Mouse (Mus musculus) left cerebral cortex, adult 11 months (tissue): Measurements from ENCODE around the gene Arrdc5.
A peak's percentile ranks its signal among the peaks of the same experiment; 100 is the strongest.

Experiments used
- DNase-seq: peaks from one replicate; pipeline ENCODE4 v3.0.0; 2022; ENCODE audit warnings: low spot score

Gene Arrdc5

GRCm38 (mm10) chr17:56303160-56303846 lies 3.2 kb upstream of the Arrdc5 start, which contains the start of gene Uhrf1:
TSS of gene Uhrf1 (plus strand) at chr17:56303321.
- no peak for DNase-seq

- no peak for DNase-seq
These were observed 2.4 kb upstream of the Arrdc5 start for GRCm38 (mm10) chr17:56302363-56302996.

- no peak for DNase-seq
These were observed 1.8 kb downstream of the Arrdc5 start for GRCm38 (mm10) chr17:56298238-56298637.

DNA sequence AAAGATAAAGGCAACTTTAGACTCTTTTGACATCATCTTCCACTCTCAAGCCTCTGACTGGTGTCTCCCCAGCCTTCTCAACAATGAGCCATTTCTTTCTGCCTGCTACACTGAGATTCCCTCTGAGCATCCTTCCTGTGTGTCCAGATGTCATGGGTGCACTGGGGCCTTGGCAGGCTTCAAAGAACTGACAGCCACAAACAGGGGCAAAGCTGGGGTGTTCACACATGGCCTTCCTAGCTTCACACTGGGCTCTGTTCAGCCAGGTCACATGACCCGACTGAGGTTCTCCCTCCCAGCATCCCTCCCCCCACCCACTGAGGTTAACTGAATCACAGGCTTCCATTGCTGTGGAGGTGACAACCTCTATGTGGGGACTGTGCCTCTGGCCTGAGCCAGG lies 3.9 kb downstream of the Arrdc5 start:
- DNase-seq, result no peak

GRCm38 (mm10) chr17:56294241-56294640 lies 5.8 kb downstream of the Arrdc5 start:
- no peak for DNase-seq

GRCm38 (mm10) chr17:56293291-56293690 lies 6.8 kb downstream of the Arrdc5 start:
- no peak for DNase-seq

DNA sequence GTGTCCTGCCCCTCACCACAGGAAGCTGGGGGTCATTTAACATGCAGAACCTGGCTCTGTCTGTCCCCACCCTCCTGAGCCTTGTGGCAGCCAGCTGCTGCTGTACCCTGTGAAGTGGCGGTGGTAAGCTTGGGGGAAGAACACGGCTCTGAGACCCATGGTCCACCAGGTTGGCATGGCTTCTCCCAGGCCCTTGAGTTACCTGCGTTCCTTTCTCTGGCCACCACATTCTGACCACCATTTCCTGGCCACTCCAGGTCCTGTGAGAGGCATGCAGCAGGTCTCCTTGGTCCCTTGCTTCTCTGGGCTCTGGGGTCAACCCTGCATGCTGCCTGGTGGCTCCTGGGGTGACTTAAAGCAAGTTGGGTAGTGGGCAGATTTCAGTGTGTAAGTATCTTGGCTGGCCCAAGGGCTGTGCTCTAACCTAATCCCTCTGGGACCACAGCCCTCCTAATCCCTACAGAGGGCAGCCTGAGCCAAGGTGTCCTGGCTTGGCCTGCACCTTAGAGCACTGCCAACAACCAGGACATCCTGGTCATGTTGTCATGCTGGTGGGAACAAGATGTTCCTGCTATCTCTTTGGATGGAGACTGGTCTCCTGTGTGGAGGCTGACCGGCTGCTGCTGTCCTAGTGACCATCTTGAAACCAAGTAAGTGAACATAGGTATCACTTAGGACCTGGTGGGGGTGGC lies 7.4 kb downstream of the Arrdc5 start, which contains the start of gene Plin3:
Gene Plin3 (minus strand): TSS at position 343 of the 692 bp plus-strand sequence.
- DNase-seq, result no peak

DNA sequence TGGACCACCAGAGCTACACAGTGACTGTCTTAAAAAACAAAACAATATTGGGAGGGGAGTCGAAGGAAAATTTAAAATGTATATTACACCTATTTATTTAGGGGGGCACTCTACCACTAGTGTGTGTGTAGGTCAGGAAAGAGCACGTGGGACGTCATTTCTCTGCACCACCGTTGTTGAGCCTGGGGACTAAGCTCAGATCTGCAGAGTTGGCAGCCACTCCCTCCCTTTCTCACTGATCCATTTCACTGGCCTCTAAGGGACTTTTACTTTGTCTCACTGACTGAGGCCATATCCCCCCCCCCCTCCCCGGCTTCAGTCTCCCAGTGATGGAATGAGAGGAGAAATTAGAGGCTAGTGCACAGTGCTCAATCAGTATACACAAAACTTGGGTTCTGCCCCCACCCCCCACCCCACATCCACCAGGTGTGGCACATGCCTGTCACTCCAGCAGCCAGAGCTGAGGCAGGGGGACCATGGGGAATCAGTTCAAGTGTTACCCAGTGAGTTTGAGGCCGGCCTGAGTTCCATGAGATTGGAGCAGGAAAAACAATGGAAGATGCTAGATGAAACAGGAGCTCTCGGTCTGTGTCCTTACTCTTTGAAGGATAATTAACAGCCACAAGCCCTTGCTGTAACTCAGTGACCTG lies 8.1 kb downstream of the Arrdc5 start:
- DNase-seq, result no peak

GRCm38 (mm10) chr17:56291171-56291511 lies 8.9 kb downstream of the Arrdc5 start:
- DNase-seq, result no peak

- no peak for DNase-seq
These were observed 9.5 kb downstream of the Arrdc5 start for GRCm38 (mm10) chr17:56290388-56291170.

- DNase-seq, result no peak
These were observed 10.4 kb downstream of the Arrdc5 start for GRCm38 (mm10) chr17:56289371-56290331.

DNA sequence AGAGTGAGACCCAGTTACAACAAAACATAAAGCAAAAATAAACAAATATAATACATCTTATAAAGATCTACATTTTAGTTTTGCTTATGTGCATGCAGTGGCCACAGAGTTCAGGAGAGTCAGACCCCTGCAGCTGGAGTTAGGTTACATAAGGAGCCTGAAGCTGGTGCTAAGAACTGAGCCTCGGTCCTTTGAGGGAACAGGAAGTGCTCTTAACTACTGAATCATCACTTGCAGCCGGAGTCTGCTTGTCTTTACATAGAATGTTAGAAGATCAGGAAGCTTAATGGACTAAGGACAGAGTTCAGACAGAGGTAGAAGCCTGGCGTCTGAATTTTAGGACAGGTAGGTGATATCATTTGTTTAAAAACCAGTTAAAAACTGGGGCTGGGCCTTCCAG lies 11.2 kb downstream of the Arrdc5 start:
- DNase-seq, result no peak

- DNase-seq, result no peak
These were observed 12.3 kb downstream of the Arrdc5 start for GRCm38 (mm10) chr17:56287830-56288229.

DNA sequence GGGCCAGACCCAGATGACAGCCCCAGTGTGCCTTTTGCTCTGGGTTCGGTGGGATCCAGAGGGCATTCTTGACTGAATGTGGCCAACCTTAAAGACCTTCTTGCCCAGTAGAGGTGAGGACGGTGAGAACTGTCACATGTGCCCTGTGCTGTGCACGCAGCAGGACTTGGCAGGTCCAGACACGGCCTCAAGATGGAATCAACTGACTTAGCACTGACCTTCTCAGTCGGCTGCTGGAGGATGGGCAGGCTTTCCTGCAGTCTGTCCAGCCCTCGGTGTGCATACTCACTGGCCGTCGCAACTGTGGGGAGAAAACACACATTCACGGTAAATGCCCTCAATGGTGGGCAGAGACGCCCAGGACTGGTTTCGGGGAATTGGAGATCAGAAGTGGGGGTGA lies 14.1 kb downstream of the Arrdc5 start:
- DNase-seq, result no peak

DNA sequence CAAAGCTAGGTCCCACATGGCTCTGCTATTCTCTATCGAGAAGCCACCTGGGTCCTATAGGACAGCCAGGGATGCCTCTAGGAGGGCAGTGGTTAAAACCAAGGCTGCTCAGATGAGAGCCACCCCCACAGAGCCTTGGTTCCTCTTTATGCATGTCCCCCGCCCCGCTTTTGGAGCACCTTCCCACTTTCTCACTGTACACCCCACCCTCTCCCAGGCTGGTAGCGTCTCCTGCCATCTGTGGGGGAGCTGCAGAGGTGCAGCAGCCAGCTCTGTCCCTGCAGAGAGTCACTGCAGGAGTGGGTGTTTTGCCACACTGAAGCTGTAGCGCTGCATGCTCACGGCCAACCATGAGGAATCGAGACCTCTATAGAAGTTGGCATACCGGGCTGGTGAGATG lies 16.8 kb downstream of the Arrdc5 start:
- DNase-seq, result no peak

- peak; percentile 66 for DNase-seq
These were observed 17.3 kb downstream of the Arrdc5 start for GRCm38 (mm10) chr17:56282802-56283201.

DNA sequence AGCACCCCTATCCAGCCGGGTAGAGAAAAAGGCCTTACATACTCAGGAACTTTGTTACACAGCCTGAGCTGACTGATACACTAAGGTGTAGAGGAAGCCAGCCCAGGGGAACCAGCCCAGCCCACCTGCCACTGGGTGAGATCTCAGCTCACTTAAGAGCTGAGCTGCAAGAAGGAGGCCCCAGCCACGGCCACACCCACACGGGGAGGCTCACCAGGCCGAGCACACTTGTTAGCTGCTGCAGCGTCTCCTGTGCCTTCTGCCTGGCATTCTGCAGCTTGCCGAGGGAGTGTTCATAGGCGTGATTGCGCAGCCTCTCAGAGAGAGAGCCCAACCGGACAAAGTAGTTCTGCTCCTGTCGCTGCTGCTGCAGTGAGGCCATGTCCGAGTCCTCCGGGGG lies 18.9 kb downstream of the Arrdc5 start:
- DNase-seq, result no peak

DNA sequence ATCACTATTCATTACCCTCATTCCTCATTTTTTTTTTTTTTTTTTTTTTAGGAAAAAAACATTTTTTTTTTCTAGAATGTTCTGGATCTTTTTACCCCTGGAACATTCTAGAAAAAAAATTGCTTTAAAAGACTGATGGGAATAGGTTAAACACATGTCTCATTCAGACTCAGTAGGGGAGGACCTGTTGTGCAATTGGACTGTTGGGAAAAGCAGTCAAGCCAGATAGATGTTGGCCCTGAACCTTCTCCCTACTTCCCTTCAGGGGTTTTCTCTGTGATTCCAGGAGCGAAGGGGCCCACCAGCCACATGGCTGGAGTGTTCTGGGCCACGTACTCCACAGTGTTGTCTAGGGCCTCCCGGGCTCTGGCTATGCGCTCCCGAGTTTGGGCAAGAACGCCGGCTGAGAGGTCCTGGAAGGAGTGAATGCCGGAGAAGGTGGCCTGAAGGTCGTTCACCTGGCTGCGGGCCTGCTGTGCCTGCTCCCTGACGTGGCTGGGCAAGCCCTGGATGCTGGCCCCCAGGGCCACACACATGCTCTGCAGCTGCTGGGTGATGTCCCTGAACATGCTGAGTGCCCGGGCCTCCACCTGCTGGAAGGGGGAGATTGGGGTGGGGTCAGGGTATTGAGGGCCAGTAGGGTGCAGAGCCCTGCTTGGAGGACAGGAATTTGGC lies 20.5 kb downstream of the Arrdc5 start:
- DNase-seq, result no peak

DNA sequence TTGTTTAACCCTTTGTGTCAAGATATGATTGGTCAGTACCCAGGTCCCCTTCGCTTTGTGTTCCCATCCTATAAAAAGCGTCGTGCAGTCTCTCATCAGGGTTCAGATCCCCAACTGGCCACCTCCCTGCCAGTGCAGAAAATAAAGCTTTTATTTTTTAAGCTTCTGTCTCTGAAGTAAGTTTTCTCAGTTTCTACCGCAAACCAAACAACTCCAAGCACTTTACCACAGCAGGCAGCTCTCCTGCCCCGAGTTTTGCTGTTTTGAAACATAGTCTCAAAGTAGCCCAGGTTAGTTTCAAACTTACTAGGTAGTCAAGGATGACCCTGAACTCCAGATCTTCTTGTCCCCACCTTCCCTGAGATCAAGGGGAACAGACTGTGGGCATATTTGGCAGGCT lies 21.7 kb downstream of the Arrdc5 start:
- DNase-seq, result no peak

DNA sequence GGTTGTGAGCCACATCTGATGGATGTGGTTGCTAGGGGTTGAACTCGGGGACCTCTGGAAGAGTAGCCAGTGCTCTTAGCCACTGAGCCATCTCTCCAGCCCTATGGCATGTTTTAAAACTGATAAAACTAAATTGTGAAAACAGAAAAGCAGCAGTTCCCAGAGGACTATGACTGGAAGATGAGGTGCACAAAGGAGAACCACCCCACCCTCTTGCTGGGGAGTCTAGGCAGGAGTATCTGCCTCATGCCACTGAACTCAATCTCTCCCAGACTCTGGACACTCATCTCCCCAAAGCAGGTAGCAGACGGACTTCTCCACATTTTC lies 22.6 kb downstream of the Arrdc5 start:
- DNase-seq, result no peak
